Mouse (Mus musculus): ENCODE measurements around the gene Tk2. TPM values are rescaled to one million over a fixed set of nuclear protein-coding genes. Genes with fewer than 3 reads are reported as not detected.
A peak's percentile ranks its signal among the peaks of the same experiment; 100 is the strongest.

Gene Tk2
- polyA plus RNA-seq, 2 experiments from 2014 or later = 39.5 to 41.6 TPM

DNA sequence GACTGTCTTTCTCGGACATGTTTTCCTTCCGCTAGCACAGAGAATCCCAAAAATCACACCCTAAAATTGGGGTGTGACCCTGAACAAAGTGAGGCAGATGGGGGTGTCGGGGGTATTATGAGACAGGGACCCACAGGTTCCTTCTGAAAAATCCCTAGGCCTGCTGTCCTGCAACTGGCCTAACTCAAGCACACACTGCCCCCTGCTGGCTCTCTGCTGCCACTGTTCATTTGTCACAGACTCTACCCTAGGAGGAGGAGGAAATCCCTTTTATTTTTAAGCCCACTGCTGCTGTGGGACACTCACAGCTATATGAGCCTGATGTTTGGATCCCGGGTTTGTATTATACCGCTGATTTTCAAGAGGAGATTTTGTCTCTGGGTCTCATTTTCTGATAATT is 28.6 kb downstream of the Tk2 start:
- peak; percentile 65 for ATAC-seq

DNA sequence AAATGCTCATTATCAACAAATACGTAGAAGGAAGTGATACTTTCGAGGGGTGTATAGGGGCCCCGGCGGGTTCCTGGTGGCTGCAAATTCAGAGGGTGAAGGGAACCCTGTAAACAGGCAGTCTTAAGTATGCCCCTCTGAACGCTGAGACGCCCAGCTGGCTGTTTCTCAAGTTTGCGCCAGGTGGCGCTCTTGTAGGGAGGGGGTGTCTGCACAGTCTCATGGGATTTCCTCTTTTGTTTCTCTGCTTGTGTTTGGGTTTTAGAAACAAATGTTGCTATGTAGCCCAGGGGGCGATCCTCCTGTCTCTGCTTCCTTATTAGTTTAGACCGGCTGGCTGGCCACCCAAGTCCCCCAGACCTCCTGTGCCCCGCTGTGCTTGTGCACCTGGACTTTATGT is 29.3 kb downstream of the Tk2 start:
- ATAC-seq = peak; percentile 76

DNA sequence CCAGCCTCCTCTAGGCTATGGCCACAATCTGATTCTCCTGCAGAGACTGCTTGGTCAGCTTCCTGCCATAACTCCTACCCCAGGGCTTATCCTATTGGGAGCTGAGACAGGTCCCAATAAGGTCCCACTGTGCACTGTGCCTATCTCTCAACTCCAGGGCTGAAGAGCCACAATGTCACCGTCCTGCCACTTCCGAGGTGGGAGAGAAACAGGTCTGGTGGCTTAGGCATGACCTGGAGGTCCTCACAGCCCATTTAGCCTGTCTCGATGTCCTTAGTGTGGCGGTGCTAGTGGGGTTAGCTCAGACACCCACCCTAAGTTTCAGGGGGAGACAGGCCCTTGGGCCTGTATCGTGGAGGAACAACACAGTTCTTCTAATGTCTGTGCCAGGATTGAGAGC is 30.8 kb downstream of the Tk2 start:
- no peak for ATAC-seq

DNA sequence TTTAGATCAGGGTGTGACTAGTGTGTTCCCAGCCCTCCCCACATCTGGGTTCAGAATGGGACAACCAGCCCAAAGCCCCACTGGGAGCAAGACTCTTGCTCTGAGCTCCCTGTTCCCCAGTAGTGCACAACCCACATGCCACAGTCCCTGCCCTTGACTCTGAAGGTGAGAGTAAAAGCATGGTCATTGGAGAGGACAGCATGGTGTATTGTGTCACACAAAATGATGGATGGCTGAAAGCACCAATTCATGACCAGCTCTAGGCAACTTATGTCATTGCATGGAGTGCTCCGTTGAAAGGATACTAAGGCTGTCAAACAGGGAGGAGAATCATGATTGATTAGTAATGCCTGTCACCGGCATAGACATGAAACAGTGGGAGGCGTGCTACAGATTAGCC is 43.1 kb downstream of the Tk2 start:
- ATAC-seq = no peak

DNA sequence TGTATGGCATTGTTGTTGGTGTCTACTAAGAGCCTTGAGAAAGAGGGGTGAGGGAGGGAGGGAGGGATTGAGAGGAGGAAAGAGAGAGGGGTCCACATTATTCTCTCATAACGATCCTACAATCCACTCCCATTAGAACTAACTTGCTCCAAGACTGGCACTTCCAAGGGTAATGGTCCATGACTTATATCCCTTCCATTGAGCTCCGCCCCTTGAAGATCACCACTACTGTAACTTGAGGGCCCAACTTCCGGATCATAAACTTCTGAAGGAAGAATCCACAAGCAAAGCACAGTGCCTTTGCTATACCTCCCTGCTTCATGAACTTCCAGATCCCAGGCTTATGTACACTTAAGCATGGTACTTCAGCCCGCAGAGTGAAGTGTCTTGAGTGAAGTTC is 46.0 kb downstream of the Tk2 start:
- no peak for ATAC-seq

DNA sequence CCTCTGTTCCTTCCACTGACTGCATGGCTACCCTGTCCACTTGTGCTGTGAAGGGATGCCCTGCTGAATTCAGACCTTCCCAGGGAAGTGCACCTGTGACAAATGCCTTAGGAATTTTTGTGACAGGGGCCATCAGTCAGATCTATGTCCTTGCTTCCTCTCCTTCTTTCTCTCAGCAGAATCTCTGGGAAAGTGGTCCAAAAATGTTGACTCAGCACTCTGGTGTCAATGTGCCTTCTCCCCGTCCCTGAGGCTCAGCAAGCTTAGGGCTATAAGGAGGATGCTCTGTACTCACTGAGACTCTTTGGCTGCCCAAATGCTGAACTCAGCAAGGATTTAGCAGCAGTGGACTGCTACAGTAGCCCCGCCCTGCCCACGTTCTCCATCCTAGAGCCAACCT is 46.7 kb downstream of the Tk2 start:
- ATAC-seq = no peak

DNA sequence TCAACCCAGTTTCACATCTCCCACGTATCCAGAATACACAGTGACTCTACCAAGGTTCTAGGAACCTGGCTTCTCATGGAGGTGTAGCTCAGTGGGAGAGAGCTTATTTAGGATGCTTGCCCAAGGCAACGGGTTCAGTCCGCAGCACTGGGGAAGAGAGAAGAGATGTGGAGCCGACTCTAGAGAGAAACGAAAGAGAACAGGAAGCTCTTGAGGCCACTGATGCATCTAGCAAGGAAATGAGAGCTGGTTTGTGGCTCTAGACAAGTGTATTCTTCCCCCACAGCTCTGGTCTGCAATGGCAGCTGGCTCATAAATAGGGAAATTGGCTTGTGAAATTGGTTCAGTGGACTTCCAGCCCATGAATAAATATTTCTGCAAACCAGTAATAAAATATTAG is 48.6 kb downstream of the Tk2 start:
- no peak for ATAC-seq

DNA sequence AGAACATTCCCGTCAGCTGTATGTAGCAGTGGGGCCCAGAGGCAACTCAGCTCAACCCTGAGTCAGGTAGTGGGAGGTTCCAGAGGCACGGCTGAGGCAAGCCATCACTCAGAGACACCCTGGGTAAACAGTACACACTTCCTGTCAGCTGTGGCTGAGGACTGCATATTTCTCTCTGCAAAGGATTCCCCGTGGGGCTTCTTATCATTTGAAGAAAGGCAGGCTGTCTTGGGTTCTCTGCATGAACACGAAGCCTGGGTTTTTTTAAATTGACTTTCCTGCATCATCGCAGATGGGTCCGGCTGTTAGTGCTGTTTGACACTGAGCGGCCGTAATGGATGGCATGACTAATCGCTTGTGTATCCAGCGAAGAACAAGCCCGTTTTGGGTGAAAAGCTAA is 56.9 kb downstream of the Tk2 start:
- ATAC-seq = no peak

DNA sequence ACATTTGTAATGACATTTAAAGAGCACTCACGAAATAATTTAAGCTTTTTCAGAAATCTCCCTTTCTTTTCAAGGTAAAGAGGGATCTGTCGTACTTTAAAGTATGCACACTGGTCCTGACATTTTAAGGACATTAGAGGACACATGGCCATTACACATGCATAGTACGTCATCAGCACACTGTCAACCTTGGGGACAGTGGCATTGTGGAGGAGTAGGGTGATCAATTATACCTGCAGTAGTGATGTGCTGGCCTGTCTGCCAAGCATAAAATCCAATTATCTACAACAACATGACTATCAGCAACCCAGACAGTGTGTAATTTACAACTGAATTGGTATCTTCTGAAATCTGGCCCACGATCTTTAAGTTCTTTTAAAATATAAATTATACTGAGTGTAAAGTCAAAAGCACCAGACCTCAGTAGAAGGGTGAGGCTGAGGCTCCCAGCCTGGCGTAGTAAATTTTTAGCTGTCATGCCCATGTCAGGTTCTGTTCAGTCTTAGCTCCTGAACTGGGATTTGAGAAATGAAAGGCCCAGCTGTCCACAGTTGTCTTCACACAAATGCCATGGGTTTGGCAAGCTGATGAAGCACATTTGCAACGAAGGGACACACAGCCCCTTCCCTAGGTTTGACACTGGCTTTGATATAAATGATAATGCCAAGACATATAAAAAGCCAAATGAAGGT is 57.4 kb downstream of the Tk2 start:
- no peak for ATAC-seq

DNA sequence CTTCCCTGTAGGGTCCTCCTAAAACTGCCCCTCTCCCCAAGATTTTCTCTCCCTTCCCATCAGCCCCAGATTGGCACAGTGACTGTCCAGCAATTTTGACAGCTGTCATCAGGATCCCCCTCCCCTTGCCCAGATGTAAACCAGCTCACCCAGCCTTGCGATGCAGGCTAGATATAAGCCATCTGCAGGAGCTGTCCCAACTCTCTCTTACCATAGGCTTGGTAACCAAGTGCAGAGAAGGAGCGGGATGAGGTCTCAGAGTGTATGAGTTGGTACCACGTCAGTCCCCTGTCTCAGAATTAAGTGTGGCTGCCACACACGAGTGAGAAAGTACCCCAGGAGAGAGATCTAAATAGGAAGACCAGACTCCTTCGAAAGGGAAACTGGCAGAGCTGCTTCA is 59.9 kb downstream of the Tk2 start:
- no peak for ATAC-seq

DNA sequence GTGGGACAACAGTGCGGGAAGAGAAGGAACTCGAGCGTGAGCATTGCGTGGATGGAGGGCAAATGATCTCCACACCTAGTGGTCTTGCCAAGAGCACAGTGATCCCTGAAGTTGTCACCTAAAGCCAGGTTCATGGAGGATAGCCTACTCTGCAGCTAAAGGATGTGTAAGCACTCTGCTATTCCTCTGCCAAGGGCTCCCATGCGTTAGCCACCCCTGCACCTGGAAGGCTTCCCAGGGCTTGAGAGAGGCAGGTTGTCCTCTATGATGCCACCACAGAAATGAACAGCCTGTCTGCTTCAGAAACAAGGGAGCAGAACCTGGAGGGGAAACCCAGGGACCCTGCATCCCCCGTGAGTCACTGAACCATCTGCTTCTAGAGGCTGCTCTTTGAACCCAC is 60.7 kb downstream of the Tk2 start:
- ATAC-seq = no peak

DNA sequence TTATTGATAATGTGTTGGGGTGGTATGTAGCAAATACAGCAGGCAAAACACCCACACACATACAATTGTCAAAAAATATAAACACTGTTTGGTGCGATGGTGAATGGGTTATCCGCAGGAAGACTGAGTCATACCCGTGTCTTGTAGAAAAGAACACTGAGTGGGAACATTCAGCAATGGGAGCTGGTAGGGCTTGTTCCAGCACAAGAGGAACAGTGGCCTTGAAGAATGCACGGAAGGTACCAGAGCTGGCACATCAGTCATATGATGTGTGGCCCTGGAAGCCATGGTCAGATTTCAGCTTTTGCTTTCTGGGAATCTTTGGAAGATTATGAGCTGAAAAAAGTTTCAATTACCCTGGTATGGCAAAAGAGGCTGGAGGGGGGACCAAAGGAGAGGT is 61.5 kb downstream of the Tk2 start:
- no peak for ATAC-seq

DNA sequence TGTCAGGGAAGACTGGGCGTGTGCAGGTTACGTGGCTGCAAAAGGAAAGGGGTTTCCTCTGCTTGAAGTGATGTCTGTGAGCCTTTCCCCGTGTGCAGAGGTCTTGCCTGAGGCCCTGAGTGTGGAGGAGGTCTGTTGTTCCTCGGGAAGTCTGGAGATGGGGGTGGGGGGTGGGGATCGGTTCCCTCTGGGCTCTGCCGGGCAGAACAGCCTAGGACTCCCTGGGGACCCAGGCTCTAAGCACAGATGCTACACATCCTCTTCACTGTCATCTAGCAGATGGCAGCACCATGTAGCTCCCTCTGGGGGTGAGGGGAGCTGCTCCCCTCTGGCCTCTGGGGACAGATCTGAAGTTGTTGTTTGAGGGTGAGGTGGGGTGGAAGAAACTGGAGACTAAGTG is 63.5 kb downstream of the Tk2 start:
- ATAC-seq = no peak

DNA sequence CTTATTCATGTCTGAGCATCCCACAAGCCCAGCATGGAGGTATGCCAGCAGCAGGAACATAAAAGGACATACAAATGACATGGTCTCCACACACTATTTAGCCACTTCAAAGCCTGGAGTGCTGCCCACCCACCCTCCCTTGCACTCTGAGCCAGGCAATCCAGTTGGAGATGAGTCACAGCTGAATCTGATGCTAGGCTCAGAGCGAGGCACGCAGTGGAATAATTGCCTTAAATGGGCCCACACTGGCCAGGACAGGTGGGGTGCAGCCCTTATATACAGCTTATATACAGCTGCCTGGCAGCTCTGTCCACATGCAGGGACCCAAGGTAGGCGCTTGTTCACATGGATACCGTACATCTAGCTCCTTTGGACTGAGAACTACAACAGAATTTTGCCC is 71.3 kb downstream of the Tk2 start:
- no peak for ATAC-seq

Other genes starting within 250 kb of the Tk2 start
- under 1 TPM in 1 of 2 experiments, not detected in 1; 0.11 TPM for gene Cdh5, start 146.9 kb downstream of the Tk2 start, polyA plus RNA-seq (2017; shearing (Covaris generic))
- gene Bean1, start 78.1 kb downstream of the Tk2 start, polyA plus RNA-seq (2017; shearing (Covaris generic)) = not detected
- gene Cklf, start 2.3 kb upstream of the Tk2 start, polyA plus RNA-seq (2017; shearing (Covaris generic)) = 100 to 1,000 TPM in 1 of 2 experiments, 10 to 100 TPM in 1; 92.7 to 102 TPM
- gene Cmtm2a, start 44.6 kb upstream of the Tk2 start, polyA plus RNA-seq (2017; shearing (Covaris generic)) = not detected
- not detected for gene Gm45711, start 61.5 kb upstream of the Tk2 start, polyA plus RNA-seq (2017; shearing (Covaris generic))
- not detected for gene Cmtm1, start 61.6 kb upstream of the Tk2 start, polyA plus RNA-seq (2017; shearing (Covaris generic))
- not detected for gene Gm11020, start 73.0 kb upstream of the Tk2 start, polyA plus RNA-seq (2017; shearing (Covaris generic))
- not detected for gene Cmtm2b, start 73.7 kb upstream of the Tk2 start, polyA plus RNA-seq (2017; shearing (Covaris generic))
- gene Cmtm3, start 90.9 kb upstream of the Tk2 start, polyA plus RNA-seq (2017; shearing (Covaris generic)) = 10 to 100 TPM; 17.1 to 22.7 TPM
- gene Cmtm4, start 147.2 kb upstream of the Tk2 start, polyA plus RNA-seq (2017; shearing (Covaris generic)) = under 1 TPM; 0.40 TPM
- 10 to 100 TPM; 18.7 to 26.7 TPM for gene Dync1li2, start 194.5 kb upstream of the Tk2 start, polyA plus RNA-seq (2017; shearing (Covaris generic))

Measured in activated CD4-positive, CD25-positive, alpha-beta regulatory T cell, adult 4 months (primary cell).